Mouse (Mus musculus) left cerebral cortex, adult 11 months (tissue): ENCODE results near the gene Galnt18.

Source experiments
- DNase-seq: peaks from one replicate; pipeline ENCODE4 v3.0.0; 2022; ENCODE audit warnings: low spot score

Galnt18 gene

DNA sequence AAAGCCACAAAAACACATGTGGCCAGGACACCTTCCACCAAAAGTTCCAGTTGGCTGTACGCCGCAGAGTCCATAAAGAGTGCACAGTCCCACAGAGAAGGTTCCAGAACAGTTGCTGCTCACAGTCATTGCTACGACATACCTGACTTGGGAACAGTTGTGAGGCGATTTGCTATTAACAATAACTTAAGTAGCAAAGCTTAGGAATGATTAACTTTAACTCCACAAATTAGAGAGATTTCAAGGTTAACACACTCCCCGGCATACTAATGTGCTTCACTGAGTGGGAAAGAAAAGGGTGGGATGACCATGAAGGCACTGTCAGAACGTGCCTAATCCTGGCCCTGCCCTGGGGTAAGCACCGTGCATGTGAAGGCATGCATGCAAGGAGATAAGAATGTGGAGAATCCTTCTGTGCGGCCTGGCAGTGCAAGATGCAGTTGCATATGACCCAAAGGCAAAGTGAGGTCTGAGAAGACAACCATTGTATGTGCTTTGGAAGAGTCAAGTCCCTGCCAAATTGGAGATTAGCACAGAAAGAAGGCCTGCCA, 8.5 kb downstream of the Galnt18 start:
- DNase-seq = no peak

DNA sequence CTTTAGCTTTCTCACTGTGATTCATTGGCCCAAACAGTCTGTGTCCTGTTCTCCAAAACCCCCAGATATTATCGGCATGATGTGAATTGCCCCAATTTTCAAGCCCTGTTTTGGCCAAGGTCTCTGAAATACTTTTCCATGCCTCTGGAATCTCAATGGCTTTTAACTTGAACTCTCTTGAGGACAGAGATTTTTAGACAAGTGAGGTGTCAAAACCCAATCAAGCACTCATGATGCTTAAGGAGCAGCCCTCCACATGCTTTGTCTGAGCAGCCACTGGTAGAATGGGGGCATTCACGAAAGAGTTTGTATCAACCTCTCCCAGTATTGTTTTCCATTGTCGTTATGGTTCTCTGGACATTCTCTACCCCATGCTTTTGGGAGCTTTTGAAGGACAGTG, 9.2 kb downstream of the Galnt18 start:
- no peak for DNase-seq

DNA sequence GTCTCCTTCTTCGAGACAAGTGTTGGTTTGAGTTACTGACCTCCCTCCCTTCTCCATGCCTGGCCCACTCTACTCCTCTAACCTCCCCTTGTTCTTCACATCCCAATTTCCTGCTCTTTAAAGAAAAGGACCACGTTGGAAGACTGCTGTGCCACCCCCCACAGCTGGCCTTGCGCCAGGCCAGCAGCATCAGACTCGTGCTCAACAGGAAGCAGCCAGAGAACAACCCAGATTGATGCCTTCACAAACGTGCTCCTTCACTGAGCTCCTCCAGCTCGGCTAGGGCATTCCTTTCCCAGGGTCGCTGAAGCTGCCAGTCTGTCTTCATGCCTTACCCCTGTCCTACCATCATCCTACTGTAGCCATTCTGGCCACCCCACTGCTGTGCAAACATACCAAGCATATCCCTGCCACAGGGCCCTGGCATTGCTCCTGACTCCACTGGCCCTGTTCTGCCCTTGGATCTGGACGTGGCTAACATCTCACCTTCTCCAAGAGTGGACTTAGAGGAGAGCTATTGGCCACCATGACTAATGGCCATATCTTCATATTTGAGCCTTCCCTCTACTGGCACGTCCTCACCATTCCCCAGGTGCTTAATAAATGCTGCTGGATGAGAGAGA, 13.5 kb downstream of the Galnt18 start:
- DNase-seq = no peak

DNA sequence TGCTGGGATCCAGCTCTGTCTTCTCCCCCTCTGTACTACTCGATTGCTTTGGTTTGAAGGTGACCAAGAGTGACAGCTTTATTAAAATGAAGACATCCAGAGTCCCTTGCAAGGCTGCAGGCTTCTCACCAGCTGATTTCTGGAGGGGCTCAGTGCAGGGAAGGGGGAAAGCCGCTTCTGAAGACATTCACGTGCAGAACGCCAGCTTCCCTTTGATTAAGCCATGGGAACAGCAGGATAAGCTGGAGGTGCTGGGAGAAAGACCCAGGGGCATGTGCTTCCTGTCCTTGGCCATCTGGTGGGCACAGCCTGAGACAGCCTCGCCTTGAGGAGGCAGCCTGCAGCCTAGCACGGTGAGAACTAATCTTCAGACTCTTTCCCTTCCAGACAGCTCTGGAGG, 17.0 kb downstream of the Galnt18 start:
- no peak for DNase-seq

DNA sequence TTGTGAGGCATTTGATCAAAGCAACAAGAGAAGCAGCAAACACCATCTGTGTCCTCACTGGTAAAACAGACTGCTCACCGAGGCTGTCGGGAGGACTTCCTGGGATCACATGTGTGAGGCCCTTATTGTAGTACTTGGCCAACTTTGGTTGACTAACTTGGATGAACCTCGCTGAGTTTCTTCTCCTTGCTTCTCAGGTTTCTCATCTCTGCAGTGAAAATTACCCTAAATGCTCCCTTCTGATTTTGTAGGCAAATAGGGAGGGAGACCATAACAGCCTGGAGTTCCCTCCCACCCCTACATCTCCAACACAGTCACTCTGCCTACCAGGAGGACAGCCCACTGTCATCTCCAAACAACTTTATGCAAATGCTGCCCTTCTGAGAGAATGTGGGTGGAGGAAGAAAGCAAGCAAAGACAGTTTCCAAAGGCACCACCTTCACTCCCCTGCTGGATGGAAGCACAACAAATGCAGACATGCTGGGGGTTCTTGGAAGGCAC, 31.2 kb downstream of the Galnt18 start:
- DNase-seq = peak; percentile 42

DNA sequence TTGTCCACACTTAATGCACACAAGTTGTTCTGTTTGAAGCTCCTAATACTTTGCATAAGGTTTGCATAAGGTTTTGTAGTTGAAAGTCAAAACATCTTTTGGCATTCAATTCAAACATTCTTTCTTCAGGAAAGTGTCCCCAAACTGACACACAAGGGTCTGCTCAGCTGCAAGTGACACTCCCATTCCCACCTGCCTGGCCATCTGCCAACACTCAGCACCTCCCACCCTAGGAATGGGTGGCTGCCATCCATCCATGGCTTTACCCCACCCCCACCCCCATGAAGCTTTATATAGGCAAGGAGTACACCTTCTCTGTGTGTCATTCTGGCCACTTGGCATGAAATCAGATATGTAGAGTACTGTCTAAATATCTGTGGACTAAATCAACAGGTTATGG, 35.0 kb downstream of the Galnt18 start:
- no peak for DNase-seq

DNA sequence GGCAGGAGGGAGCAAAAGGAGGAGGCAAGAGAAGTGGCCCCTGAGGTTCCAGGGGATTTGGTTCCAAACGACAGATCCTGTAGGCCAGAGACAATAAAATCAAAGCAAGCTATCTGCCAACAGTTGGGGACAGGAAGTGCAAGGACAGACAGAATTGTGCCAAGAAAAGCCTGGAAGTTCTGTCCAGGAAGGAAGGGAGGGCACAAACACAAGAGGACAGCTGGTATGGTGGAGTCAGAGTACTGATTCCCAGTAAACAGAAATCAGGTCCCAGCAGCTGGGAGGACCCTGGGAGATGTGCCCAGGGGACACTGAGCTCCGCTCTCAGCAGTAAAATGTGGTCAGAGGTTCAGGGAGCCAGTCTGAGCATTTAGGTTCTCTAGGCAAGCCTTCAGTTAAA, 38.2 kb downstream of the Galnt18 start:
- no peak for DNase-seq

DNA sequence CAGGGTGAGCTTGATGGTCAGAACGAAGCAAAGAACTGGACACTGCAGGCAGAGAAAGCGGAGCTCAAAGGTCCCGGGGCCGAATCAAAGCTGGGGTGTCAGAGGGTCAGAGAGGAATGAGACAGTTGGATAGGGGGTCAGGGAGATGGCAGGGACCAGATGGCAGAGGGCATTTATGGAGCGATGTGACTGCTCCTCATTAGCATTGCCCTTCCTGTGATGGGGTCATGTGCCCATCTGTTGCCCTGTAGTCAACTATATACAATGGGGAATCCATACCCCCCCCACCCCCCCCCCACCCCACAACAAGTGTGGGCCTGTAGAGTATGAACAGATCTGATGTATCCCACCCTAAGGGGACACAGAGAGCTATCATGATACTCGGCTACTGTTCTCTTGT, 39.7 kb downstream of the Galnt18 start:
- DNase-seq = no peak

DNA sequence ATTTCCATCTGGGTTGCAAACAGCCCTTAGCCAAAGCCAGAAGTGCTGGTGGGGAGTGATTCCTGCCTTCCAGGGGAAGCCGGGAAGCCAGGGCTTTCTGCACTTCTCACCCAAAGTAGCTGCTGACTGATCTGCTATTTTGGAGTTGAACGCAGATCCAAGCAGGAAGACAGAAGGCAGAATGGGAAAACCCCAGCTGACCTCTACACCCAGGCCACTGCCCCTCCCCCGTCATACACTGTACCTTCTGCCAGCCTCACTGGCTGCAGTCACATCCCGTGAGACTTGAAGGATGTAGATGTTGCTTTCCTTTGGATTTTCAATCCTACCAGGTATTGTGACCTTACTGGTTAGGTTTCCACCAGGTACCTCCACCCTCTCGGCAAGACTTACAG, 40.4 kb downstream of the Galnt18 start:
- no peak for DNase-seq

DNA sequence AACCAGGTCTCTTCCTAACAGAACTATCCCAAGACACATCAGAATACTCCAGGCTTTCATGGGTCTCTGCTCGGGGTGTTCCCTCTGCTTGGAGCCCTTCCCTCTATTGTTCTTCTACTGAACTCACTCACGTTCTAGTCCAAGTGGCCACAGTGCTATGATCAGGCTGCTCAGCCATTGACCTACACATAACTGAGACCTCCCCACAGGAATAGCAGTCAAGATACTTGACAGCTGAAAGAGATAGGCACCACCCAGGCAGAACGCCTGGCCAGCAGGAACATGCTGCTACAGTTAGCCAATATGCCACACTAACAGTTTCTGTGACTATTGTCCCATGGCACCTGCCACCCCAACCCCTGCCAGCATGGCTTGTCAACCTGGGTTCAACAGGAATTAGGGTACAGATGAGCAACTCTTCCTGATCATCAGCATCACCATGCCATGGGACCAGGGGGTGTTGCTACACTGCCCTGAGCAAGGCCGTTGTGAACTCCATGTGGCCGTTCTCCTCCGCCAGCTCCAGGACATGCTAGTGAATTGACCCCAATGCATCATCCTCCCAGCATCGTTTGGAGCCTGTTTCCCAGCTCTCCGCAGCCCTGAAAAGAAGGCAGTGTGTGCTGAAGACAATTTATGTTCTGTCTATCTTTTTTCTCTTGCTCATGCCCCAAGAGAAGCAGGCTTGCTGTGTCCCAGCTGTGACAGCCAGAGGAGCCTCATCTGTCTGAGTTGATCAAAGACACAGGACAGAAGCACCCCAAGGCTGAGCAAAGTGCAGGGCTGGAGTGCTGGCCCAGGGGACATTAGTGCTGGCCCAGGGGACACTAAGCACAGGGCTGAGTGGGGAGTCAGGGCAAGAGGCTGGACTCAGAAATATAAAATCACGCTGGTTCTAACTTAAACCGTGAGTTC, 41.1 kb downstream of the Galnt18 start:
- DNase-seq = no peak

DNA sequence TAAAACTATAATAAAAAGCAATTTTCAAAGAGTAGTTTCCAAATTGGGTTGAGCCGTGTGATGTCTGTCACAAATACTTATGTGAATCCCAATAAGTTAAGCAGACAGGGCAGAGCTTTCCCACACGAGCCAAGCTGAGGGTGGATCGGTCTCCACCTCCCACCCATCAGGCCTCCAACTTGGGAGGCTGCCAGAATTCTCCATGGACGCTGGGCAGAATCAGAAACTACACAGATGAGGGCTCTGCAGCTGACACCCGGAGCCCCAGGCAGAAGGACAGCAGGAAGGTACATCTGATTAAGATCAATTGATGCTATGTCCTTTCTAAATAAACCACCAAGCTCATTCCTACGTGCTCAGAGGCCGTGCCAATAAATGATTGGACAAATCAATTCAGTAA, 42.4 kb downstream of the Galnt18 start:
- no peak for DNase-seq

DNA sequence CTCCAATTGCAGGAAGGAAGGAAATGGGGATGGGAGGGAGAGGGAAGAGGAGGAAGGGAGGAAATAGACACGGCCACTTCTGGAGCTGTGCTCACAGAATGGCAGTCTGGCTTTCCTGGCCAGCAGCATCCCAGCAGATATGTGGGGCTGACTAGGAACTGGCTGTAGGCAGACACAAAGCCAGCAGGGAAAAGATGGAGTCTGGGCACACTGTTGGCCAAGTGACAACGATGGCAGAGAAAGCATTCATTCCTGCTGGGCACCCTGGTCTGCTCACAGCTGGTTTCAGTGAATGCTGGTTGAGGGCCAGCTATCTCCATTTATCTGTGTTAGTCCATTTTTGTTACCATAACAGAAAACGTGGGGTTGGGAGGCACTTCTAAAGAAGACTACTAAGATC, 43.4 kb downstream of the Galnt18 start:
- no peak for DNase-seq

DNA sequence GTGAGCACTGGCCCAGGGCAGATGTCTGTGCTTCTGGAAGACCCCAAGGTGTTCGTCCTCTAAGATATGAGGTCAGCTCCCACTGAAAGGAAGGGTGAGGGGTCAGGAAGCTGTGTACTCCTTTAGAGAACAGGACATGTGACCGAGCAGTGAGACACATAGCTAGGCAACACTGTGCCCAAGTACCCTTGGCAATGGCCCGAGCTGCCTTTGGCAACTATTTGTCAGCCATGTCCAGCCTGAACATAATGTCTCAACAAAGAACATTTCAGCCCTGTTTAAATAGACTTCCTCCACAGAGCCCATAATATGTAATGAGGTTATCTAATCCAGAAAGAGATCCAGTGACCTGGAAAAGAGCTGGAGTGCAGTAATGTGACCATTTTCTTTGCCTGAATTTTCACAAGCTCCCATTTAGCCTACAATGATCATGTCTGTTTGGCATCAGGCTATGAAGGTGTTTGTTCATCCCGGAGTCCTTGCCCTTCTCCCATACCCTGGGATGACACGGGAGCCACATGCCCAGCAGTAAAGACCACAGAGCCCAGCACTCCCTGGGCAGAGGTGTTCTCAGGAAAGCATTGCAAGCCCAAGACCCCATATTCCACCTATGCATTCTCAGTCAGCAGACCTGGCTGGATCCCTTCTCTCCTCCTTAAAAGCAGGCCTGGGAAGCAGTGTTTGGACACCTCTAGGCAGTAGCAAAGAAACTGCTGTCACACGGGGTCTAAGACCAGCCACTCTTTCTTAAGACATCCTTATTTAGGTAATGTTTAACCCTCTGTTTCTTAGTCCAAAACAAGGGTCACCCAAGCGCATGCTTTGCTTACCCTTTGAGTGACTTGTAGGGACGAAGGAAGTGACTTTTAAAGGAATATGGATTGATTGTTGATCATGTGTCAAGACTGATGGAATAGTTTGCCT, 49.2 kb downstream of the Galnt18 start:
- no peak for DNase-seq

DNA sequence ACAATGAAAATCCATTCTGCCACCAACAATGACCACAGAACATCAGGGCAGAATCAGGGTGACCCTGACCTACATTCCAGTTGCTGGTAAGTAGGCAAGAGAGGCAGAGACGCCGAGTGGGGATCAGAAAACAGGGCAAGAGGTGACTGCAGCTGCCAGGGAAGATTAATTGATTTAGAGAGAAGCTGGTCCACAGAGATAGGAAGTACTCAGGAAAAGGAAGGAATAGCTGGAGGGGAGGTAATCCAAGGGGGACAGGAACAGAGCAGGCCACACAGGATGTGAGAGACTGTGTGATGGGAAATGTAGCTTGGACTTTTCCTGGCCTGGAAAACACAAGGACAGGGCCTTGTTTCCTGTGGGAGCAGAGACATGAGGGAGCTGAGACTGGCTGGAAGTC, 52.8 kb downstream of the Galnt18 start:
- no peak for DNase-seq

DNA sequence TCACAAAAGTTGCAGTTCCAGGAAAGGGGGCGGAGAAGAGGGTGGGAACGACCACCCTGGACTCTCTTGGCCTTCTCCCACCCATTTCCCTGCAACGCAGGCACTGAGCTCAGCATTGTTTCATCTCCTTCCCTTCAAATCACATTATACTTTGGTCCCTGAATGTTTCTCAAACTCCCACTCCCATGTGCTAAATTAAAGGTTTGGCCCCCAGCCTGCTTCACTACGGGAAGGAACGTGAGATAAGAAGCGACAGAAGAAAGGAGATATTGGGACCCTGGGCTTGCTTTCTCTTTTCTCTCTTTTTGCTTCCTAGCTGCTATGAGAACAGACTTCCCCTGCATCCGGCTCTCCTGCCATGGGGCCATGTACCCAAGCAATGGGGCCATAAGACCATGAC, 55.0 kb downstream of the Galnt18 start:
- no peak for DNase-seq

DNA sequence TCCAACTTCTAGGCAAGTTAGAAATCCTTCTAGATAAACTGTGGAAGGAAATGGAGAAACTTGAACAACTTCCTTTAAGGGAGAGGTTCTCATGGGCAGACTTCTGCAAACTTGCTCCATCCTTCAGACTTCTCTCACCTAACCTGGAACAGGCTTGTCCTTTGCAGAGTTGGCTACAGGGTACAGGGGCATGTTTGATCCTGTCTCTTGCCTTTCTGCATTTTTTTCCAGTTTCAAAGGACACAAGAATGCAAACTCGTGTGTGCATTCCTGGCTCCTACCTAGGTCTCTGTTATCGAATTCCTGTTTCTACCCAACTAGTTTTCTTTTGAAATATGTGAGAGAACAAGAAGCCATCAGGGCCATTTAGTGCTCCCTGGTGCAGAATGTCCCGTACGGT, 55.8 kb downstream of the Galnt18 start:
- no peak for DNase-seq

DNA sequence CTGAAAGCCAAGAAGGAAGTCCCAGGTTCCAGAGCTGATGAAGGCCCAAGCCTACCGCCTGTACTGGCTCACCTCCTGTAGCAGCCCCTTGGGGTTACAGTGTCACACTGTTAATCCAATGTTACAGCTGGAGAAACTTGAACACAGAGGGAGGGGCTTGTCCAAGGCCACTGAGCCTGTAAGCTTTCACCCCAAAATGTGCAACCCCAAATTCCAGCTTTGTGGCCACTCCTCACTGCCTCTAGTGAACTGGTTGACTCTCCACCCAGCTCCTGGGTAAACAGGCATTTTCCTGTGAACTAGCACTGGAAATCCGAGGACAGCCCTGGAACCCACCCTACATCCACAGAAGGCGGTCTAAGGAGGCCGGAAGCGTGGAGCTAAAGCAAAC, 58.5 kb downstream of the Galnt18 start:
- DNase-seq = no peak

DNA sequence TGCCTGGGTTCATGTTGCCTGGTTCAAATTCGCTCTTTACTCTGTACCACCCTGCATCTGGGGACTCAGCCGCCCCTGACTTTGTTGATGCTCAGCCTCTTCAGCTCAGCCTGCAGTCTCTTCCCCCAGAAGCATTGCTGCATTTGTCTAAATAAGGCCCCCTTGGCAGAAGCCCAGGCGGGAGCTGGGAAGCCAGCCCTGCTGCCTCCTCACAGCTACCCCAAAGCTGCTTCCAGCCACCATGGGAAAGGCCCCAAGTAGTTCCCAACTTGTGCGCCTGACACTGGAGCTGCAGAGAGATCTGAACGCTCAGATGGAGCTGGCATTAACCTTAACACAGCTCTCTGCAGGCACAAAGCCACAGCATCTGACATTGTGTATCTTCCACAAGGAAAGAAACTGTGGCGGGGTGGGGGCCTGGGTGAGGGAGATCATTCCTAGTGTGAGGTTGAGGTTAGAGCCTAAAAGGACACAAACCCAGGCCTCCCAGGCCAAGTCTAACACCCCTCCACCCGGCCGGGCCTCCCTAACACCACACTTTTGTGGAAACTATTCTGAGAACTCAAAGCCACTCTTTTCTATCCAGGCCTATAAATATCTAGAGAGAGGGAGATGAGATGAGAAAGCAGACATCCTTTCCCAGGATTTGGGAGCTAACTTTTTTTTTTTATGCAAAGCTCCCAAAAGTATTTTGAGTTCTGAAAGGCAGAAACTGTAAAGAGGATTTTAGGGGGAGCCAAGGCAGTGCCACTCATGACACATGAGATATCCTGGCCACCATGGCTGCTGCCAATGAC, 59.1 kb downstream of the Galnt18 start:
- DNase-seq = peak; percentile 35

DNA sequence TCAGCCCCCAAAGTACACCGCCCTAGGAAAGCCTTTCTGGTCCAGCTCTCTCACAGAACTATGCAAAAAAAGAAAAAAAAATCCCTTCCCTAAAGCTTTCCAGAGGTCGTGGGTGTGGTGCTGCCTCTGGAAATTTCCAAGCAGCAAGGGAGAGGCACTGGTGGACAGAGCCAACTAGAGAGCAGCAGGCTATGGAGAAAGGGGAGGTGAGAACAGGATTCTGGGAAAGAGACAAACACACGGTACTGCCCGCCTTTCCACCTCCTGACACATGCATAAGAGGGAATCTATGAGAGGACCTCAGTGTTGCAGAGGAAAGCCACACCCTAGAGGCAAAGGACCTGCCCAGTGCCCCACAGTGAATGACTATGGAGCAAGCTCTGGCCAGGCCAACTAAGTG, 60.9 kb downstream of the Galnt18 start:
- no peak for DNase-seq

DNA sequence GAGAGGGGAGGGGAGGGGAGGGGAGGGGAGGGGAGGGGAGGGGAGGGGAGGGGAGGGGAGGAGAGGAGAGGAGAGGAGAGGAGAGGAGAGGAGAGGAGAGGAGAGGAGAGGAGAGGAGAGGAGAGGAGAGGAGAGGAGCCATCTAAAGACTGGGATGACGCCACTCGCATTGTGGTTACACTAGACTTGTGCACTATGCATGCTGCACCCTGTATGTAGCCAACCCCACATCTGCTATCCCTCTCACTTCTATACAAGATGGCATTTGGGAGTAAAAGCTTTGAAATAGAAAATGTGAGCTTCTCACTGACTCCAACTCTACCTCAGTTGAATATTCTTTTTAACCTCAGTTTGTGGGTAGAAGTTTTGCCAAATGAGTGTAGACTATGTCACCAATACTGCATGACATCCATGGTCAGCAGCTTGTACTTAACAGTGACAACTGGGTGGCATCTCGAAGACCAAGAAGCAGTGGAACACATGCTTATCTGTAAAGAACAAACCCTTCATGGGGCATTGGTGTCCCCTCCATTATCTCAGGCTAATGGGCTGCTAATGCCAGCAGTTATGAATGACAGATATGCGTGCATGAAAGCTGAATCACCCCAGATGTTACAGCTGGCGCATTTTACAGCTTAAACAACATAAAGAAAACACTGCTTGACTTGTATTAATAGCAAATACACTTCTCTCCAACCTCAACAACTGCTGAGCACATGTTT, 65.0 kb downstream of the Galnt18 start:
- no peak for DNase-seq
